Mouse (Mus musculus) embryo, embryonic 9.5 days (tissue): ENCODE data around the gene Fxyd1.

Experiments
- DNase-seq: peaks from one replicate; pipeline ENCODE4 v3.0.0-alpha.2; 2017; ENCODE audit errors: extremely low spot score

The Fxyd1 gene

DNA sequence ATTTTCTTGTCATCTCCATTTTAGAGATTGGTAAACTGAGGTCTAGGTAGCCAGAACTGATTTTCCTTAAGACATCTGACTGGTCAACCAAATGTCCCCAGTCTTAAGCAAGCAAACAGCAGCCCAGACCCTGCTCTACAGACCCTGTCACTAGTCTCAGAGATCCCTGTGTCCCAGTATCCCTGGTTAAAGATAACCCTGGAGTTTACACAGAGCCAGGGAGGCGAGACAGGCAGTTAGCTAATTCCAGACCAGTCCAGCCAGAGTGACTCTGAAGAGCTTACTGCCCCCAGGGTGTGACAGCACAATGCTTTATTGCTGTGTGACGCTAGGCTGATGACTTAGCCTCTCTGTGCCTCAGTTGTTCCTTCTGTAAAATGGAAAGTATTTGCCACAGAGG, at the start of gene Fxyd1:
Fxyd1 (minus strand) TSS at position 129 of the 400 bp plus-strand sequence.
- no peak for DNase-seq

DNA sequence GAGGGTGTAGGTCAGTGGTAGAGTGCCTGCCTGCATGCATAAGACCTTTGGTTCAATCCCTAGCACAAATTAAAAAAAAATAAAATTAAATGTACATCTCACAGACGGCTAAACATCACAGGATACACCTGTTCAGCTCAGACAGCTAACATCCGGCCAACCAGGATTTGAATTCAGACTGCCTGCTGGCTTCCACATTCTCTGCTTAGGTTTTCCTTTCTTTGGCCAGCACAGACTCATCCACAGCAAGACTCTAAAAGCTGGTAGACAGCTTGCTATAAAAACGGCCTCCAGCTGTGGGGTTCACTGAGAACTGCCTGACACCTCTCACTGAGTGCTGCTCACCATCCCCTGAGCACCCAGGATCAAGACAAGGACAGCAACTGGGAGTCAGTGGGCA, 49.2 kb upstream of the Fxyd1 start:
- DNase-seq = no peak

GRCm38 (mm10) chr7:31105061-31105768, 48.2 kb upstream of the Fxyd1 start:
- peak; percentile 38 for DNase-seq

GRCm38 (mm10) chr7:31100786-31101185, 43.8 kb upstream of the Fxyd1 start:
- DNase-seq = no peak

GRCm38 (mm10) chr7:31099612-31099982, 42.6 kb upstream of the Fxyd1 start:
- DNase-seq = no peak

- no peak for DNase-seq
Measured at GRCm38 (mm10) chr7:31098697-31099611, 42.0 kb upstream of the Fxyd1 start.

- peak; percentile 89 for DNase-seq
Measured at GRCm38 (mm10) chr7:31097583-31098248, 40.7 kb upstream of the Fxyd1 start.

DNA sequence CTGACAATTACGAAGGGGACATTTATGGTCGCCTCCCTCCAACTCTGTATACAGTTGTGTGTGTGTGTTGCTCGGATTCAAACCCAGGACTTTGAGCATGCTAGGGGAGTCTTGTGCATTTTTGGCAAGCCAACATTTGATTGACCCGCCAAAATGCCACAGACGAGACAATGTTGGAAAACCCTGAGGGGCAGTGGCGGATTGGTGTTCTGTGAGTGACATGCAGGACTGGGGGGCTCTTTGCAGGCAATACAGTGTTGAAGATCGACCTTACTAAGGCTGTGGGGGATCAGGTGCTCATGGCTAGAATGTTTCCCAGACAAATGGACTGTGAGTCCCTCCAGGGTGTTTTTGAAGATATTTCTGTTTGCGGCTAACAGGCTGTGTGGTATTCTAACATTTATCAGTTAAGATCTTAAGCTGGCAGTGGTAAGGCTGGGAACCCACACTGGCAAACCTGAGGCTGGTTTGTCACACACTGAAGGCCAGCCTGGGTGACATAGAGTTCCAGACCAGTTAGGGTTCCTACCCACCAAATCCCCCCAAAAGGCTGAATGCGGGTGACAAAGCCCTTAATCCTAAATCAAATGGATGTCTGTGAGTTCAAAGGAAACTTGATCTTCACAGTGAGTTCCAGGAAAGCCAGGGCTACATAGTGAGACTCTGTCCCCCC, 40.0 kb upstream of the Fxyd1 start:
- DNase-seq = no peak

DNA sequence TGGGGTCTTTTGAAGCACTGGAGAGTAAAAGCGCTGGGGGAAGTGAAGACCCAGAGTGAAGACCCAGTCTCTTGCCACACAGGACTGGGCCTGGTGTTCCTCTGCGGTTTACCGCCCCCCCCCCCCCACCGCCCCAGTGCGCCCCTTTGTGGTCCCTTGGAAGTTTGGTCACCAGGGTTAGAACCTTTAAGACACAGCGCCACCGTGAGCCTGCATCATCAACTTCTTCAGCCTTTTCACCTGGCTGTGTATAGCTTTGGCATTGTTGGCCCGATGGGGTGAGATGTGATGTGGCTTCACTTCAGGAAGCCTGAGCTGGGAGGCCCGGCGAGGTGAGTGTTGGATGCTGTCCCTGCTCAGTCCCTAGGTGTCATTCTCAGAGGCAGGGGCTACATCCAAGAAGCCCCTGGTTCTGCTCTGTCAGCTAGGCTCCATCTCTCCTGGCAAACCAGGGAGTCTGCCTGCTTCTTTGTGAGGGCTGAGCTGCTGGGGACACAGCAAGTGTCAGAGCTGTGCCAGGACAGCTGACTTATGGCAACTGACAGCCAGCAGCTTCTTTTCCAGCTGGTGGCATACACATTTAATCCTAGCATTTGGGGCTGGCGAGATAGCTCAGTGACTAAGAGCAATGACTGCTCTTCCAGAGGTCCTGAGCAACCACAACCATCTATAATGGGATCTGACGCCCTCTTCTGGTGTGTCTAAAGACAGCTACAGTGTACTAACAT, 37.9 kb upstream of the Fxyd1 start:
- DNase-seq = no peak

DNA sequence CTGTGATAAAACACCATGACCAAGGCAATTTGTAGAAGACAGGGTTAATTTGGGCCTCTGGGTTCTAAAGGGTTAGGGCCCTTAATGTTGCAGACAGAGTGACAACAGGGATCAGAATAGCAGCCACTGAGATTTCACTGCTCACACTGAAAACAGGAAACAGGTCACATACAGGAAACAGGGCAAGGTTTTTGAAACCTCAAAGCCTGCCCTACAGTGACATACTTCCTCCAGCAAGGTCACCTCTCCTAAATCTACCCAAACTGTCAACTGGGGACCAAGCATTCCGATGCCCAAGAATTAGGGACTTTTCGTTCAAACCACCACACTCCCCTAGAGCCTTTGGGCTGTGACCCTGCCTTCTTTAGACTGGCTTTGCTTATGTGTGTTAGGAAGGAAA, 32.7 kb upstream of the Fxyd1 start:
- DNase-seq = no peak

- DNase-seq = no peak
Measured at GRCm38 (mm10) chr7:31088206-31088605, 31.2 kb upstream of the Fxyd1 start.

DNA sequence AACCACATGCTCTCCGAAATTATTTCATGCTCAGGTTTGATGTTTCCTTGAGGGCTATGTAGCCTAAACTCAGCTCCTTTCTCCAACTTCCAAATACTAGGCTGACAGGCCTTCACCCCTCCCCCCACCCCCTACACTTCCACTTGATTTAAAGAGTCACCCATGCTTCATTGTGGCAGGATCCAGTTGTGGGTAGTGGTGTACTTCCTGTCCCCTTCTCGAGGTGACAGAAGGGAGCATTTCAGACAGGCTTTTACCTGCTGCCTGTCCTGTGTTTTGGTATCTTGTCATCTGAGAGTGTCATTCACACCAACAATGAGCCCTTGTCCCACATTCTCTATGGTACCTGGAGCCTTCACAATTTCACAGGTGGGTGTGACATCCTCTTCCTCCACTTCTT, 30.3 kb upstream of the Fxyd1 start:
- no peak for DNase-seq

GRCm38 (mm10) chr7:31086175-31086755, 29.3 kb upstream of the Fxyd1 start:
- DNase-seq = no peak

DNA sequence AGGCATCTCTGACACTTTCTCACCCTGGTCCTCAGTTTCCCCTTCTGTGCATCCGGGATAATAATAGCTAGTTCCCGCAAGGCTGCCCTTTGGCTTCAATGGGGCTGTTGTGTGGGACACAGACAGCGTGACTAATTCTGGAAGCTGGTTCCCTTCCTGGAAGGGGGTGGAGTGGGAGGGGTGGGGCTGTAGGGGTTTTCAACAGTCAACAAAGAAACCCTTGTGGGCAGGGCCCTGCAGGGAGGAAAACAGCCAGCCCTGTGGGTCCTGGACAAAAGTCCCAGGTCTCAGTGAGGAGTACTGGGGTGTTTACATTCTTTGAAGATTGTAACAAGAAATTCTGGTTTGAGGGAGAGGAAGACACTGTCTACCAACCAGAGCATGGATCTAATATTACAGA, 28.2 kb upstream of the Fxyd1 start:
- peak; percentile 31 for DNase-seq

- DNase-seq = no peak
Measured at GRCm38 (mm10) chr7:31084140-31084539, 27.1 kb upstream of the Fxyd1 start.

DNA sequence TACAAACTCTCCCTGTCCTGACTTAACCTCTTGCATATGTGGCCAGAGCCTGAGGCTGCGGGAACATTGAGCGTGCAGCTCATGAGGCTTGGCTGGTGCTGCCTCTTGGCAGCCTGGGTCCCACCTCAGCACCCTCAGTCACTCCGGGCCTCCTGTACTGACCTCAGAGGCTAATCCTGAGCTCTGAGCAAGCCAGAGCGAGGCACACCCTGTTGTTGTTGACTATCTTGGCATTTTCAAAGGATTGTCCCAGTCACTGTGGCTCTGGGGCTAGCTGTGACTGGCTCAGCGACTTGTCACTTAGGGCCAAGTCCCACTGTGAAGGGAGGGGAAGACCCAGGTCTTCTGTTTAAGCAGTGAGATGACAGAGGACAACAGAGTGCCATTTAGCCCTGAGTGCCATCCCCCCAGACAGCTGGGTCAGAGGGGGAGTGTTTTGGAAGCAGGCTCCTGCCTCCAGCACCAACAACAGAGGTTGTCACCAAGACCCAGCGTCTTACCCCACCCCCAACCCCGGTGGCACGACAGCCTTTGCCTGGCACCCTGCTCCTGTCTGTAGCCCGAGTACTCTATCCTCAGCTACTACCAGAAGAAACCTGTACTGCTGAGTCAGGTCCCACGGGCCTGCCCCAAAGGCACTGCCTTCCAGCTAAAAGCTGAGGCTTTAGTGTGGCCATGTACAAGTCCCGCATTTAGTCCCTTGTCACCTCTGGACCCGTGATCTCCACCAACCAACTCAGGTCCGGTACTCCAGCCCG, 26.0 kb upstream of the Fxyd1 start:
- no peak for DNase-seq

DNA sequence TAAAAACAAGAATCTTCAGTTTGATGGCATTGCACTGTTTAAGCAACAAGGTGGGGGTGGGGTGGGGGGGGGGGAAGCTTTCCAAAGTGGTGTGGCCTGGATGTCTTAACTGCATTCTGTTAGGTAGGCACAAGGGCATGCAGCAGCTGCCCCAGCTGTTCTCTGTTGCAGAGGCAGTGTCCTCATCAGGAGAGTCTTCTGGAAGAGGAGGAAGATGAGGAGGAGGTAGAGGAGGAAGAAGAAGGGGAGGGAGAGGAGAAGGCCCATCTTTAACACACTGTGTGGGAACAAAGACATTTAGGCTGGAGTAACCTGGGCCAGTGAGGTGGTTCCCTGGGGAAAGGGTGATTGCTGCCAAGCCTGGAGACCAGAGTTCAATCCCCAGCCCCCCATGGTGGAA, 25.1 kb upstream of the Fxyd1 start:
- DNase-seq = no peak

GRCm38 (mm10) chr7:31081106-31081505, 24.1 kb upstream of the Fxyd1 start:
- no peak for DNase-seq

DNA sequence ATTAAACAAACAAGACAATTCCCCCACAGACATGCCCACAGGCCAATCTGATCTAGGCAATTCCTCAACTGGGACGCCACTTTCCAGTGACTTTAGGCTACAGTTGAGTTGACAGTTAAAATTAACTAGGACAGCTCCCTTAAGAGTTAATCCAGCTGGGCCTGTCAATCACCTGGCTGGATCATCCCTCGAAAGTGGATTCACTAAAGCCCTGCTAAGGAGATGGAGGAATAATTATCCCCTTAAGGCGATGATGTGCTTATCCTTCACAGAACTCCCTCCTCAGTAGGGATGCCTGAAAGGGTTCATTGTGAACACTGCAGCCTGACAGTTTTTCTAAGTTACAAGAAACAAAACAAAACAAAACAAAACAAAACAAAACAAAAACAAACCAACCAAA, 23.6 kb upstream of the Fxyd1 start:
- no peak for DNase-seq

DNA sequence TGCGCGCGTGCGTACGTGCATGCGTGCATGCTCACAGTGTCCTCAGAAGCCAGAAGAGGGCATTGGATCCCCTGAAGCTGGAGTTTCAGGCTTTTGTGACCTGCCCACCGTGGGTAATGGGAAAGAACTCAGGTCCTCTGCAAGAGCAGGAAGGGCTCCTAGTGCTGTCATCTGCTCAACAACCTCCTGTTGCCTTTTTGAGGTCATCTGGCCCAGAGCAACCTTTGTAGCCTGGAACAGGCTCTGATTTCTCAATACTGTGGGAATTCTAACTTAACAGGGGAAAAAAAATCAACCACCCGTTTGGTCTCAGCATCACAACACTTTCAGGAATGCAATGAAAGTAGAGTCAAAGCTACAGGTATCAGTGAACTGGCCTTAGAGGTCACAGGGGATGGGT, 22.7 kb upstream of the Fxyd1 start:
- no peak for DNase-seq
